Mouse (Mus musculus) adrenal gland, postnatal 14 days (tissue): ENCODE measurements around the gene Adam1b. TPM values are rescaled to one million over a fixed set of nuclear protein-coding genes. Genes with fewer than 3 reads are reported as not detected.

Experiments used
- total RNA-seq: library from RNA; stranded (reverse); gene quantifications from 2 replicates; pipeline ENCODE4 v1.2.3, GENCODE M21; 2021

The Adam1b gene
- total RNA-seq, 1 experiment from 2014 or later = not detected

Other genes starting within 250 kb of the Adam1b start
- gene Trafd1, start 117.8 kb downstream of the Adam1b start, total RNA-seq = 38.1 and 52.2 TPM in 2 replicates
- 34.7 and 36.3 TPM in 2 replicates for gene Naa25, start 105.5 kb downstream of the Adam1b start, total RNA-seq
- 1.5 and 2.1 TPM in 2 replicates for gene Tmem116, start 51.5 kb downstream of the Adam1b start, total RNA-seq
- 110 and 116 TPM in 2 replicates for gene Erp29, start 50.9 kb downstream of the Adam1b start, total RNA-seq
- 5.7 and 5.8 TPM in 2 replicates for gene Adam1a, start 42.0 kb upstream of the Adam1b start, total RNA-seq
- gene Gm42878, start 42.0 kb upstream of the Adam1b start, total RNA-seq = not detected in 2 replicates
- gene Mapkapk5, start 42.5 kb upstream of the Adam1b start, total RNA-seq = 93.2 and 96.4 TPM in 2 replicates
- gene Aldh2, start 90.4 kb upstream of the Adam1b start, total RNA-seq = 1,038 and 1,196 TPM in 2 replicates
- 25.1 and 29.1 TPM in 2 replicates for gene Acad12, start 115.5 kb upstream of the Adam1b start, total RNA-seq
- 36.5 and 41.1 TPM in 2 replicates for gene Acad10, start 157.1 kb upstream of the Adam1b start, total RNA-seq
- 55.0 and 57.1 TPM in 2 replicates for gene Brap, start 157.1 kb upstream of the Adam1b start, total RNA-seq
- 170 and 187 TPM in 2 replicates for gene Atxn2, start 207.9 kb upstream of the Adam1b start, total RNA-seq